Mouse (Mus musculus): ENCODE results near the gene 1700016H13Rik. TPM values are rescaled to one million over a fixed set of nuclear protein-coding genes. Genes with fewer than 3 reads are reported as not detected.

The 1700016H13Rik gene
- polyA plus RNA-seq, 1 experiment from 2014 or later, result not detected

GRCm38 (mm10) chr5:103654780-103655179, 1.0 kb downstream of the 1700016H13Rik start:
- 59% methylated on average over 4 of the region's 4 CpGs for WGBS
- ATAC-seq, result no peak; the same call in 1 of the 2 replicates

GRCm38 (mm10) chr5:103654225-103654624, 1.6 kb downstream of the 1700016H13Rik start:
- H3K9ac ChIP-seq (ENCODE audit: low read depth, low read length), result no peak overlapping the region
- no peaks in the 10 kb centered on the region for H3K36me3 ChIP-seq (ENCODE audit: control insufficient read depth, insufficient read depth, low read length)
- H3K27me3 ChIP-seq (replicated peaks; ENCODE audit: control insufficient read depth, insufficient read depth, low read length), result 0 out of 2 replicates have a peak, but pooled peaks cover 3% of the 10 kb centered on the region
- 0 out of 2 replicates have a peak, but pooled peaks cover 3% of the 10 kb centered on the region for H3K9me3 ChIP-seq (ENCODE audit: control insufficient read depth, low read length)
- no peak overlapping the region for H3K4me2 ChIP-seq (ENCODE audit: low read depth, low read length)
- H3K4me3 ChIP-seq (ENCODE audit: low read length), result no peak overlapping the region
- no peak overlapping the region for H3K27ac ChIP-seq (ENCODE audit: low read length)
- WGBS, result 43% methylated on average over 6 of the region's 6 CpGs
- peaks cover 3% of the 10 kb centered on the region; the same call in 1 of the 2 replicates for H3K4me1 ChIP-seq (ENCODE audit: control insufficient read depth, insufficient read depth, low read length)
- no peak for ATAC-seq

More at GRCm38 (mm10) chr5:103654780-103655179, 1.0 kb downstream of the 1700016H13Rik start:
- peaks cover 3% of the 10 kb centered on the region; the same call in 1 of the 2 replicates for H3K4me1 ChIP-seq (ENCODE audit: control insufficient read depth, insufficient read depth, low read length)
- no peak overlapping the region for H3K27ac ChIP-seq (ENCODE audit: low read length)
- H3K9ac ChIP-seq (ENCODE audit: low read depth, low read length), result no peak overlapping the region; the same call in 1 of the 2 replicates
- 0 out of 2 replicates have a peak, but pooled peaks cover 3% of the 10 kb centered on the region for H3K9me3 ChIP-seq (ENCODE audit: control insufficient read depth, low read length)
- H3K27me3 ChIP-seq (replicated peaks; ENCODE audit: control insufficient read depth, insufficient read depth, low read length), result 0 out of 2 replicates have a peak, but pooled peaks cover 3% of the 10 kb centered on the region
- H3K4me2 ChIP-seq (ENCODE audit: low read depth, low read length), result peak overlapping the region; percentile 98
- peak overlapping the region; percentile 62 for H3K4me3 ChIP-seq (ENCODE audit: low read length)
- H3K36me3 ChIP-seq (ENCODE audit: control insufficient read depth, insufficient read depth, low read length), result no peaks in the 10 kb centered on the region

GRCm38 (mm10) chr5:103647320-103647719, 8.5 kb downstream of the 1700016H13Rik start:
- no peak overlapping the region for H3K9ac ChIP-seq (ENCODE audit: low read depth, low read length)
- H3K9me3 ChIP-seq (ENCODE audit: control insufficient read depth, low read length), result no peaks in the 10 kb centered on the region
- WGBS, result 85% methylated on average over 3 of the region's 3 CpGs
- H3K36me3 ChIP-seq (ENCODE audit: control insufficient read depth, insufficient read depth, low read length), result no peaks in the 10 kb centered on the region
- no peak overlapping the region for H3K4me3 ChIP-seq (ENCODE audit: low read length)
- H3K4me1 ChIP-seq (ENCODE audit: control insufficient read depth, insufficient read depth, low read length), result no peaks in the 10 kb centered on the region
- H3K27me3 ChIP-seq (replicated peaks; ENCODE audit: control insufficient read depth, insufficient read depth, low read length), result no peaks in the 10 kb centered on the region
- no peak overlapping the region for H3K27ac ChIP-seq (ENCODE audit: low read length)
- no peak for ATAC-seq
- no peak overlapping the region for H3K4me2 ChIP-seq (ENCODE audit: low read depth, low read length)

GRCm38 (mm10) chr5:103644167-103644566, 11.6 kb downstream of the 1700016H13Rik start:
- Histone ChIP-seq H3K9me3 (ENCODE audit: control insufficient read depth, low read length) (no peaks in the 10 kb centered on the region), H3K27ac (ENCODE audit: low read length) (no peak overlapping the region), H3K27me3 (replicated peaks; ENCODE audit: control insufficient read depth, insufficient read depth, low read length) (no peaks in the 10 kb centered on the region), H3K4me1 (ENCODE audit: control insufficient read depth, insufficient read depth, low read length) (no peaks in the 10 kb centered on the region), H3K4me3 (ENCODE audit: low read length) (no peak overlapping the region), H3K4me2 (ENCODE audit: low read depth, low read length) (no peak overlapping the region), H3K36me3 (ENCODE audit: control insufficient read depth, insufficient read depth, low read length) (no peaks in the 10 kb centered on the region), H3K9ac (ENCODE audit: low read depth, low read length) (no peak overlapping the region)
- 100% methylated on average over 1 of the region's 1 CpGs for WGBS
- ATAC-seq, result no peak

GRCm38 (mm10) chr5:103637162-103637561, 18.6 kb downstream of the 1700016H13Rik start:
- Histone ChIP-seq H3K4me2 (ENCODE audit: low read depth, low read length) (no peak overlapping the region), H3K4me1 (ENCODE audit: control insufficient read depth, insufficient read depth, low read length) (no peaks in the 10 kb centered on the region), H3K9me3 (ENCODE audit: control insufficient read depth, low read length) (no peaks in the 10 kb centered on the region), H3K27me3 (replicated peaks; ENCODE audit: control insufficient read depth, insufficient read depth, low read length) (no peaks in the 10 kb centered on the region), H3K36me3 (ENCODE audit: control insufficient read depth, insufficient read depth, low read length) (no peaks in the 10 kb centered on the region), H3K4me3 (ENCODE audit: low read length) (no peak overlapping the region), H3K27ac (ENCODE audit: low read length) (no peak overlapping the region), H3K9ac (ENCODE audit: low read depth, low read length) (no peak overlapping the region)
- WGBS, result 92% methylated on average over 2 of the region's 2 CpGs
- ATAC-seq, result no peak

- no peak for ATAC-seq
- H3K27ac ChIP-seq (ENCODE audit: low read length), result 0 out of 2 replicates have a peak overlapping the region, but pooled peaks have one; percentile 52
- H3K4me3 ChIP-seq (ENCODE audit: low read length), result no peak overlapping the region
- no peaks in the 10 kb centered on the region for H3K9me3 ChIP-seq (ENCODE audit: control insufficient read depth, low read length)
- peaks cover 5% of the 10 kb centered on the region; the same call in 1 of the 2 replicates for H3K4me1 ChIP-seq (ENCODE audit: control insufficient read depth, insufficient read depth, low read length)
- no peaks in the 10 kb centered on the region for H3K27me3 ChIP-seq (replicated peaks; ENCODE audit: control insufficient read depth, insufficient read depth, low read length)
- H3K4me2 ChIP-seq (ENCODE audit: low read depth, low read length), result no peak overlapping the region
- no peaks in the 10 kb centered on the region for H3K36me3 ChIP-seq (ENCODE audit: control insufficient read depth, insufficient read depth, low read length)
- no peak overlapping the region for H3K9ac ChIP-seq (ENCODE audit: low read depth, low read length)
- 67% methylated on average over 9 of the region's 9 CpGs for WGBS
Observed at GRCm38 (mm10) chr5:103629854-103630580, 25.8 kb downstream of the 1700016H13Rik start.

GRCm38 (mm10) chr5:103629111-103629764, 26.6 kb downstream of the 1700016H13Rik start, which contains the start of gene Slc10a6:
Slc10a6 (minus strand) TSS chr5:103629403.
- Histone ChIP-seq H3K4me3 (ENCODE audit: low read length) (no peak within 1 kb of the TSS), H3K27me3 (replicated peaks; ENCODE audit: control insufficient read depth, insufficient read depth, low read length) (no peaks in the 10 kb centered on the region), H3K27ac (ENCODE audit: low read length) (peak within 1 kb of the TSS; percentile 52), H3K9ac (ENCODE audit: low read depth, low read length) (no peak within 1 kb of the TSS), H3K9me3 (ENCODE audit: control insufficient read depth, low read length) (no peaks in the 10 kb centered on the region), H3K36me3 (ENCODE audit: control insufficient read depth, insufficient read depth, low read length) (no peaks in the 10 kb centered on the region), H3K4me1 (ENCODE audit: control insufficient read depth, insufficient read depth, low read length) (peaks cover 5% of the 10 kb centered on the region; the same call in 1 of the 2 replicates), H3K4me2 (ENCODE audit: low read depth, low read length) (no peak within 1 kb of the TSS)
- peak; percentile 82 for ATAC-seq
- 47% methylated on average over 17 of the region's 17 CpGs for WGBS

- H3K27ac ChIP-seq (ENCODE audit: low read length), result 0 out of 2 replicates have a peak overlapping the region, but pooled peaks have one; percentile 33
Observed at GRCm38 (mm10) chr5:103628499-103628898, 27.3 kb downstream of the 1700016H13Rik start.

GRCm38 (mm10) chr5:103624831-103625230, 31.0 kb downstream of the 1700016H13Rik start:
- Histone ChIP-seq H3K9ac (ENCODE audit: low read depth, low read length) (no peak overlapping the region), H3K27me3 (replicated peaks; ENCODE audit: control insufficient read depth, insufficient read depth, low read length) (no peaks in the 10 kb centered on the region), H3K4me3 (ENCODE audit: low read length) (no peak overlapping the region), H3K36me3 (ENCODE audit: control insufficient read depth, insufficient read depth, low read length) (no peaks in the 10 kb centered on the region), H3K9me3 (ENCODE audit: control insufficient read depth, low read length) (no peaks in the 10 kb centered on the region), H3K27ac (ENCODE audit: low read length) (no peak overlapping the region), H3K4me2 (ENCODE audit: low read depth, low read length) (no peak overlapping the region), H3K4me1 (ENCODE audit: control insufficient read depth, insufficient read depth, low read length) (peaks cover 4% of the 10 kb centered on the region; the same call in 1 of the 2 replicates)
- WGBS, result 90% methylated on average over 5 of the region's 5 CpGs
- ATAC-seq, result no peak

More at GRCm38 (mm10) chr5:103628499-103628898, 27.3 kb downstream of the 1700016H13Rik start:
- H3K9me3 ChIP-seq (ENCODE audit: control insufficient read depth, low read length), result no peaks in the 10 kb centered on the region
- no peaks in the 10 kb centered on the region for H3K36me3 ChIP-seq (ENCODE audit: control insufficient read depth, insufficient read depth, low read length)
- 81% methylated on average over 6 of the region's 6 CpGs for WGBS
- no peak overlapping the region for H3K4me3 ChIP-seq (ENCODE audit: low read length)
- no peaks in the 10 kb centered on the region for H3K27me3 ChIP-seq (replicated peaks; ENCODE audit: control insufficient read depth, insufficient read depth, low read length)
- ATAC-seq, result no peak
- H3K4me1 ChIP-seq (ENCODE audit: control insufficient read depth, insufficient read depth, low read length), result peaks cover 5% of the 10 kb centered on the region; the same call in 1 of the 2 replicates
- no peak overlapping the region for H3K4me2 ChIP-seq (ENCODE audit: low read depth, low read length)
- no peak overlapping the region for H3K9ac ChIP-seq (ENCODE audit: low read depth, low read length)

All from intestine, embryonic 16.5 days (tissue).